Mouse (Mus musculus): ENCODE measurements at regions not wholly inside any gene's neighbourhood (a gene's known extent, or its start where the extent isn't known, plus 50 kb on each side); places are given as distances from the start of the nearest gene placed in this dataset.

- TF ChIP-seq CTCF (IDR thresholded peaks at IDR 0.05; ENCODE audit: extremely low read depth, insufficient read depth, insufficient read length, insufficient replicate concordance) (no peak), POLR2A (IDR thresholded peaks at IDR 0.05; ENCODE audit: low read depth, low read length) (no peak)
These were observed 105.5 kb upstream of the Spaca1 start for GRCm38 (mm10) chr4:34155501-34155900.

All from spleen, adult 2 months (tissue).